Mouse (Mus musculus) small intestine, adult 2 months (tissue): ENCODE data around the gene Amelx.

Source experiments
- CTCF ChIP-seq: fragments of 200-500 bp; IDR thresholded peaks from 2 replicates; pipeline ENCODE4 v1.5.1; 2012; ENCODE audit warnings: low read depth, mild to moderate bottlenecking, control low read depth, inconsistent platforms, low read length, moderate library complexity, mixed read lengths; ENCODE audit not compliant: insufficient replicate concordance, insufficient read length; ENCODE audit errors: extremely low read depth
- POLR2A ChIP-seq: fragments of 200-500 bp; IDR thresholded peaks from 2 replicates; pipeline ENCODE4 v1.6.1; 2012; ENCODE audit warnings: low read depth, mild to moderate bottlenecking, control low read depth, inconsistent platforms, low read length, moderate library complexity

DNA sequence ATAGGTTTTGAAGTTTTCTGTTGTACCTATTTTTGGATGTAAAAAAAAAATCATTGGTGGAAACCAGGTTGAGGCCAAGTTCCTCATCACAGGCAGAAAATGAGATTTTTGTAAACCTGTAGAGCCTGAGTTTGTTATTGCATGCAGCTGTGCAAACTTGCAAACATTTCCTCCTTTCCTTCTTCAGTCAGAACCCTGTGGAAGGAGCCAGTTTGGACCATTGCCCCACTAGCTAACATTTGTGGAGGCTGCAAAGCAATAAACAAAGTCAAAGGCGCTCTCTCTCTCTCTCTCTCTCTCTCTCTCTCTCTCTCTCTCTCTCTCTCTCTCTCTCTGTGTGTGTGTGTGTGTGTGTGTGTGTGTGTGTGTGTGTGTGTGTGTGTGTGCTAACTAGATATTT is 13.2 kb downstream of the Amelx start:
- TF ChIP-seq CTCF (no peak), POLR2A (no peak)
